Mouse (Mus musculus) urinary bladder, postnatal 0 days (tissue): Measurements from ENCODE around the gene Polk. TPM values are rescaled to one million over a fixed set of nuclear protein-coding genes. Genes with fewer than 3 reads are reported as not detected.

Experiments used
- polyA plus RNA-seq: library from polyadenylated mRNA; unstranded; fragments of >200 nt; fragmentation: Nextera tagmentation; extraction: Ambion mirVana; gene quantifications from 2 replicates; pipeline ENCODE4 v1.2.1, GENCODE M21; 2015

Polk gene
- 7.3 and 8.2 TPM in 2 replicates for polyA plus RNA-seq

GRCm38 (mm10) chr13:96542081-96542889 is at the start of gene Polk, which contains the start of gene Col4a3bp:
Gene Polk, minus strand, starts transcription at chr13:96542579.
Gene Col4a3bp, plus strand, starts transcription at chr13:96542618.

GRCm38 (mm10) chr13:96490433-96490832 is 51.9 kb downstream of the Polk start, which contains the start of gene Gm17622:
Gene Gm17622, plus strand, starts transcription at chr13:96490733.

GRCm38 (mm10) chr13:96470957-96471356 is 71.4 kb downstream of the Polk start, which contains the start of gene Ankdd1b:
Gene Ankdd1b, minus strand, starts transcription at chr13:96471198.

Other genes with a start within 250 kb of the Polk start
- gene Poc5, start 154.3 kb downstream of the Polk start, polyA plus RNA-seq: 5.3 and 6.4 TPM in 2 replicates
- 1.5 and 1.7 TPM in 2 replicates for gene Ankdd1b, start 71.4 kb downstream of the Polk start, polyA plus RNA-seq
- not detected in 2 replicates for gene Gm17622, start 51.8 kb downstream of the Polk start, polyA plus RNA-seq
- 11.4 and 11.5 TPM in 2 replicates for gene Col4a3bp, start within 50 bp of the Polk start, polyA plus RNA-seq
- gene Hmgcr, start 128.4 kb upstream of the Polk start, polyA plus RNA-seq: 44.2 and 91.8 TPM in 2 replicates
- gene Ankrd31, start 205.7 kb upstream of the Polk start, polyA plus RNA-seq: not detected in 2 replicates